In the genomic region with DNA sequence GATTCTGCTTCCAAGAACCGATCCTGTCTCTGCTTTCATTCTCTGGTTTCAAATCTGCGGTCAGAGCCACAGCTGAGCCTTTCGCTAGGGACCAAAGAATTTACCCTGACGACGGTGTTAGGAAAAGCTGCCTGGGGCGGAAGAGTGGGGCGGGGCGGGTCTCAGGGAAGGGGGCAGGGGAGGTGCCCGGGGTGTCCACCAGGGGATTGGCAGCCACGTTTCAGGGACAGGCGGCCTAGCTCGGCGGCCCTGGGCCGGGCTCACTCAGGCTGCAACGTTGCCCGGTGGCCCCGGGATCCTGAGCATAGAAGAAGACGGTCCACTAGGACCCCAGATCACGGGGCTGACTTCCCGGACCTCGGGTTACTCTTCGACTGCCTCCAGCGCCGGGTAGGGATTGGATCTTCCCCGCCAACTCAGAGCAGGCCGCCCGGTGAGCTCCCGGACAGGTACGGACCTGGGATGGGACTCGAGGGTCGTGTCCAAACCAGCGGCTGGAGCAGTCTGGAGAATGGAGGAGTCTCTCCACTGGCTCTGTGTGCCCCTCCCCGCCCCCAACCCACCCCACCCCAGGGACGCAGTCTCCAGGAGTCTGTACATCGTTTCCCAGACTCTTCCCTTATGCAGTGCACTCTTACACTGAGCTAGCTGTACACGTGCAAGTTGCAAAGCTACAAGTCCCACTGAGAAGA, we compare ENCODE assay signal across 7 mouse cellular contexts. TPM values are rescaled to one million over a fixed set of nuclear protein-coding genes. Genes with fewer than 3 reads are reported as not detected.
DNase-seq lines count a peak whose midpoint lies in the region; ATAC-seq lines count a peak whose summit lies in the region.

Fbxo17 (plus strand) TSS at position 215 of the 692 bp plus-strand sequence.

- H3K36me3 ChIP-seq in forebrain, embryonic 16.5 days (ENCODE audit: control insufficient read depth, insufficient read depth) = no peaks in the 10 kb centered on the region
- no peaks in the 10 kb centered on the region for H3K36me3 ChIP-seq in hindbrain, embryonic 10.5 days
- no peaks in the 10 kb centered on the region for H3K36me3 ChIP-seq in liver, embryonic 11.5 days (ENCODE audit: control insufficient read depth, insufficient read depth, low read length)

- DNase-seq in T-cell, adult 2 months (ENCODE audit: low spot score) = peak; percentile 55
- DNase-seq in cerebellum, adult 11 months = peak; percentile 50
- DNase-seq in hindbrain, embryonic 10.5 days (ENCODE audit: low spot score) = peak; percentile 72
- DNase-seq in liver, embryonic 11.5 days (ENCODE audit: low spot score) = peak; percentile 66
- DNase-seq in thymus, postnatal 0 days (ENCODE audit: low spot score) = peak; percentile 58

- H3K9ac ChIP-seq in forebrain, embryonic 16.5 days (replicated peaks; ENCODE audit: low read depth, low read length) = peak within 1 kb of the TSS; percentile 68
- peak within 1 kb of the TSS; percentile 41 for H3K9ac ChIP-seq in liver, embryonic 11.5 days (ENCODE audit: low read depth, low read length)

- 2% methylated on average over 36 of the region's 36 CpGs for WGBS in forebrain, embryonic 16.5 days
- WGBS in hindbrain, embryonic 10.5 days = 3% methylated on average over 36 of the region's 36 CpGs
- WGBS in liver, embryonic 11.5 days = 2% methylated on average over 36 of the region's 36 CpGs

- peak within 1 kb of the TSS; percentile 89 for H3K4me2 ChIP-seq in forebrain, embryonic 16.5 days (ENCODE audit: low read length)
- H3K4me2 ChIP-seq in liver, embryonic 11.5 days = peak within 1 kb of the TSS; percentile 69

- H3K27me3 ChIP-seq in forebrain, embryonic 16.5 days (replicated peaks; ENCODE audit: control insufficient read depth, insufficient read depth, low read length) = no peaks in the 10 kb centered on the region
- 0 out of 2 replicates have a peak, but pooled peaks cover 15% of the 10 kb centered on the region for H3K27me3 ChIP-seq in hindbrain, embryonic 10.5 days (ENCODE audit: insufficient read depth, poor library complexity, severe bottlenecking)
- H3K27me3 ChIP-seq in liver, embryonic 11.5 days (replicated peaks; ENCODE audit: control insufficient read depth, insufficient read depth, low read length) = no peaks in the 10 kb centered on the region

- ATAC-seq in forebrain, embryonic 16.5 days = peak; percentile 52
- ATAC-seq in liver, embryonic 11.5 days (replicated peaks; ENCODE audit: low FRiP score) = no peak; the same call in 1 of the 2 replicates
- peak; percentile 36; the same call in 1 of the 2 replicates for ATAC-seq in monocyte, adult 5-6 weeks (replicated peaks; ENCODE audit: insufficient number of reproducible peaks, low FRiP score, low TSS enrichment, poor library complexity, severe bottlenecking)

- H3K4me3 ChIP-seq in forebrain, embryonic 16.5 days (replicated peaks; ENCODE audit: low read length) = peak within 1 kb of the TSS; percentile 50
- peak within 1 kb of the TSS; percentile 55 for H3K4me3 ChIP-seq in hindbrain, embryonic 10.5 days
- peak within 1 kb of the TSS; percentile 44 for H3K4me3 ChIP-seq in liver, embryonic 11.5 days (ENCODE audit: low read depth, low read length)

- H3K27ac ChIP-seq in forebrain, embryonic 16.5 days (ENCODE audit: low read length) = no peak within 1 kb of the TSS
- peak within 1 kb of the TSS; percentile 79 for H3K27ac ChIP-seq in hindbrain, embryonic 10.5 days
- no peak within 1 kb of the TSS for H3K27ac ChIP-seq in liver, embryonic 11.5 days (ENCODE audit: low read depth, low read length)

- H3K9me3 ChIP-seq in forebrain, embryonic 16.5 days (ENCODE audit: control insufficient read depth, low read length) = no peaks in the 10 kb centered on the region
- no peaks in the 10 kb centered on the region for H3K9me3 ChIP-seq in hindbrain, embryonic 10.5 days
- H3K9me3 ChIP-seq in liver, embryonic 11.5 days (ENCODE audit: control insufficient read depth, low read length) = no peaks in the 10 kb centered on the region

- peaks cover 10% of the 10 kb centered on the region for H3K4me1 ChIP-seq in forebrain, embryonic 16.5 days (replicated peaks; ENCODE audit: control insufficient read depth, insufficient read depth, low read length)
- H3K4me1 ChIP-seq in hindbrain, embryonic 10.5 days (replicated peaks) = peaks cover 18% of the 10 kb centered on the region
- H3K4me1 ChIP-seq in liver, embryonic 11.5 days (replicated peaks; ENCODE audit: control insufficient read depth, insufficient read depth, low read length) = no peaks in the 10 kb centered on the region

RNA-seq across cellular contexts. Expression of gene Fbxo17, which starts in this region (rescaled TPM):
- 3.3 and 4.2 TPM in 2 replicates for polyA plus RNA-seq in forebrain, embryonic 16.5 days (2015; fragmentation: Nextera tagmentation; extraction: Ambion mirVana)
- 8.8 and 10.4 TPM in 2 replicates for polyA plus RNA-seq in hindbrain, embryonic 10.5 days (2016; fragmentation: Nextera tagmentation; extraction: Ambion mirVana)
- 3.1 and 3.7 TPM in 2 replicates for polyA plus RNA-seq in liver, embryonic 11.5 days (2014; fragmentation: Nextera tagmentation; extraction: Ambion mirVana)
- total RNA-seq in monocyte, adult 5-6 weeks (2017) = 4.9 TPM in 1 of 3 replicates, not detected in the others
- polyA plus RNA-seq in thymus, postnatal 0 days (2015; fragmentation: Nextera tagmentation; extraction: Ambion mirVana) = 3.8 and 6.3 TPM in 2 replicates
